Mouse (Mus musculus) embryonic facial prominence, embryonic 11.5 days (tissue): ENCODE results near the gene Gm9970. TPM values are rescaled to one million over a fixed set of nuclear protein-coding genes. Genes with fewer than 3 reads are reported as not detected.

Source experiments
- ATAC-seq: fragments of 200-750 bp; cut with Nextera tagmentation; replicated peaks from 2 replicates; pipeline ENCODE4 v1.8.0; 2017; ENCODE audit warnings: low read depth; ENCODE audit not compliant: insufficient number of reproducible peaks, low FRiP score, low TSS enrichment
- DNase-seq: peaks from one replicate; pipeline ENCODE4 v3.0.0-alpha.2; 2015; ENCODE audit warnings: low spot score
- H3K27ac ChIP-seq: fragments of 300-500 bp; sonication (generic); replicated peaks from 2 replicates; pipeline ENCODE4 v1.5.1; 2014; ENCODE audit warnings: mild to moderate bottlenecking, low read depth, low read length, control low read depth
- H3K27me3 ChIP-seq: fragments of 300-500 bp; sonication (generic); 2 replicates; pipeline ENCODE4 v1.6.1; 2014; ENCODE audit warnings: mild to moderate bottlenecking, low read length, moderate library complexity, mixed read lengths; ENCODE audit not compliant: control insufficient read depth, insufficient read depth
- H3K36me3 ChIP-seq: fragments of 300-500 bp; sonication (generic); replicated peaks from 2 replicates; pipeline ENCODE4 v1.6.1; 2014; ENCODE audit warnings: low read depth, mild to moderate bottlenecking, low read length, moderate library complexity, mixed read lengths; ENCODE audit not compliant: control insufficient read depth, insufficient read depth
- H3K4me1 ChIP-seq: fragments of 300-500 bp; sonication (generic); 2 replicates; pipeline ENCODE4 v1.6.1; 2014; ENCODE audit warnings: low read length, mixed read lengths; ENCODE audit not compliant: control insufficient read depth, insufficient read depth
- H3K4me2 ChIP-seq: fragments of 300-500 bp; sonication (generic); 2 replicates; pipeline ENCODE4 v1.6.1; 2014; ENCODE audit warnings: low read depth, mild to moderate bottlenecking, control low read depth, low read length, moderate library complexity
- H3K4me3 ChIP-seq: fragments of 300-500 bp; sonication (generic); 2 replicates; pipeline ENCODE4 v1.5.1; 2014; ENCODE audit warnings: low read depth, low read length, control low read depth
- H3K9ac ChIP-seq: fragments of 300-500 bp; sonication (generic); replicated peaks from 2 replicates; pipeline ENCODE4 v1.6.1; 2014; ENCODE audit warnings: mild to moderate bottlenecking, control low read depth, low read length
- H3K9me3 ChIP-seq: fragments of 300-500 bp; sonication (generic); replicated peaks from 2 replicates; pipeline ENCODE4 v1.6.1; 2016; ENCODE audit warnings: mild to moderate bottlenecking, low read length, inconsistent platforms, mixed read lengths; ENCODE audit not compliant: control insufficient read depth
- WGBS: fragments of 180-500 bp; shearing (Covaris S2); extraction: QIAGEN DNeasy Blood & Tissue Kit; methylation state at CpG from one replicate; pipeline ENCODE4 v1.1.7; 2014; 5-methylcytosine and 5-hydroxymethylcytosine counted together
- polyA plus RNA-seq: library from polyadenylated mRNA; unstranded; fragments of >200 nt; fragmentation: Nextera tagmentation; extraction: Ambion mirVana; gene quantifications from 2 replicates; pipeline ENCODE4 v1.2.1, GENCODE M21; 2014

Gene Gm9970
- polyA plus RNA-seq, 1 experiment from 2014 or later: 0.58 TPM

GRCm38 (mm10) chr5:31266101-31266500, 25.1 kb upstream of the Gm9970 start:
- Histone ChIP-seq H3K4me3 (no peak overlapping the region), H3K4me1 (no peaks in the 10 kb centered on the region), H3K9ac (no peak overlapping the region), H3K36me3 (no peaks in the 10 kb centered on the region), H3K4me2 (no peak overlapping the region), H3K9me3 (no peaks in the 10 kb centered on the region), H3K27me3 (no peaks in the 10 kb centered on the region), H3K27ac (no peak overlapping the region)
- WGBS: 90% methylated on average over 7 of the region's 7 CpGs
- ATAC-seq: no peak
- no peak for DNase-seq

- ATAC-seq: no peak
- H3K36me3 ChIP-seq: no peaks in the 10 kb centered on the region; the same call in none of the 2 replicates
- 86% methylated on average over 11 of the region's 11 CpGs for WGBS
- no peak overlapping the region for H3K4me3 ChIP-seq
- no peaks in the 10 kb centered on the region for H3K27me3 ChIP-seq
- DNase-seq: no peak
- no peak overlapping the region for H3K27ac ChIP-seq
- no peaks in the 10 kb centered on the region for H3K9me3 ChIP-seq
- H3K9ac ChIP-seq: no peak overlapping the region
- no peak overlapping the region for H3K4me2 ChIP-seq
- H3K4me1 ChIP-seq: no peaks in the 10 kb centered on the region; the same call in 1 of the 2 replicates
These were observed 16.6 kb upstream of the Gm9970 start for GRCm38 (mm10) chr5:31257616-31258015.

GRCm38 (mm10) chr5:31255971-31256370, 14.9 kb upstream of the Gm9970 start:
- no peaks in the 10 kb centered on the region; the same call in none of the 2 replicates for H3K36me3 ChIP-seq
- WGBS: 88% methylated on average over 2 of the region's 2 CpGs
- ATAC-seq (no peak), DNase-seq (no peak)
- no peak overlapping the region for H3K4me3 ChIP-seq
- no peak overlapping the region for H3K9ac ChIP-seq
- no peaks in the 10 kb centered on the region for H3K9me3 ChIP-seq
- H3K27ac ChIP-seq: no peak overlapping the region
- H3K4me1 ChIP-seq: peaks cover 11% of the 10 kb centered on the region
- no peaks in the 10 kb centered on the region for H3K27me3 ChIP-seq
- H3K4me2 ChIP-seq: no peak overlapping the region

GRCm38 (mm10) chr5:31255381-31255780, 14.3 kb upstream of the Gm9970 start:
- peaks cover 13% of the 10 kb centered on the region for H3K4me1 ChIP-seq
- ATAC-seq (no peak), DNase-seq (no peak)
- H3K4me2 ChIP-seq: no peak overlapping the region
- H3K27ac ChIP-seq: no peak overlapping the region
- no peaks in the 10 kb centered on the region for H3K27me3 ChIP-seq
- H3K9me3 ChIP-seq: no peaks in the 10 kb centered on the region
- no peaks in the 10 kb centered on the region; the same call in none of the 2 replicates for H3K36me3 ChIP-seq
- WGBS: 93% methylated on average over 2 of the region's 2 CpGs
- no peak overlapping the region for H3K4me3 ChIP-seq
- H3K9ac ChIP-seq: no peak overlapping the region

- Histone ChIP-seq H3K4me3 (no peak overlapping the region), H3K27ac (no peak overlapping the region), H3K4me1 (peaks cover 13% of the 10 kb centered on the region), H3K27me3 (no peaks in the 10 kb centered on the region), H3K9ac (no peak overlapping the region), H3K36me3 (no peaks in the 10 kb centered on the region; the same call in none of the 2 replicates), H3K4me2 (no peak overlapping the region), H3K9me3 (no peaks in the 10 kb centered on the region)
- DNase-seq: no peak
- WGBS: 87% methylated on average over 8 of the region's 8 CpGs
- no peak for ATAC-seq
These were observed 13.9 kb upstream of the Gm9970 start for GRCm38 (mm10) chr5:31254901-31255300.

GRCm38 (mm10) chr5:31254452-31254851, 13.4 kb upstream of the Gm9970 start:
- H3K9ac ChIP-seq: no peak overlapping the region
- ATAC-seq (no peak), DNase-seq (no peak)
- WGBS: 85% methylated on average over 7 of the region's 7 CpGs
- H3K36me3 ChIP-seq: no peaks in the 10 kb centered on the region; the same call in none of the 2 replicates
- no peaks in the 10 kb centered on the region for H3K9me3 ChIP-seq
- H3K4me3 ChIP-seq: no peak overlapping the region
- peaks cover 13% of the 10 kb centered on the region for H3K4me1 ChIP-seq
- H3K27ac ChIP-seq: no peak overlapping the region
- H3K27me3 ChIP-seq: no peaks in the 10 kb centered on the region
- H3K4me2 ChIP-seq: no peak overlapping the region

- H3K4me3 ChIP-seq: no peak overlapping the region
- 95% methylated on average over 8 of the region's 8 CpGs for WGBS
- ATAC-seq: no peak
These were observed 12.8 kb upstream of the Gm9970 start for GRCm38 (mm10) chr5:31253806-31254205.

GRCm38 (mm10) chr5:31252795-31253545, 11.9 kb upstream of the Gm9970 start:
- 51% methylated on average over 16 of the region's 16 CpGs for WGBS
- no peak overlapping the region; the same call in 1 of the 2 replicates for H3K9ac ChIP-seq
- no peaks in the 10 kb centered on the region for H3K9me3 ChIP-seq
- H3K4me3 ChIP-seq: peak overlapping the region; percentile 30
- peaks cover 2% of the 10 kb centered on the region for H3K36me3 ChIP-seq
- H3K27ac ChIP-seq: peak overlapping the region; percentile 38
- peak overlapping the region; percentile 7; the same call in 1 of the 2 replicates for H3K4me2 ChIP-seq
- peaks cover 13% of the 10 kb centered on the region for H3K4me1 ChIP-seq
- no peaks in the 10 kb centered on the region for H3K27me3 ChIP-seq
- DNase-seq: peak; percentile 78
- 0 out of 2 replicates have a peak, but pooled peaks have one; percentile 27 for ATAC-seq

More at GRCm38 (mm10) chr5:31253806-31254205, 12.8 kb upstream of the Gm9970 start:
- no peak for DNase-seq
- Histone ChIP-seq H3K27ac (no peak overlapping the region), H3K36me3 (peaks cover 2% of the 10 kb centered on the region), H3K9me3 (no peaks in the 10 kb centered on the region), H3K9ac (no peak overlapping the region; the same call in 1 of the 2 replicates), H3K4me2 (no peak overlapping the region), H3K4me1 (peaks cover 13% of the 10 kb centered on the region), H3K27me3 (no peaks in the 10 kb centered on the region)
